Mouse (Mus musculus): Measurements from ENCODE around the gene Sgk1.

Sgk1 gene

DNA sequence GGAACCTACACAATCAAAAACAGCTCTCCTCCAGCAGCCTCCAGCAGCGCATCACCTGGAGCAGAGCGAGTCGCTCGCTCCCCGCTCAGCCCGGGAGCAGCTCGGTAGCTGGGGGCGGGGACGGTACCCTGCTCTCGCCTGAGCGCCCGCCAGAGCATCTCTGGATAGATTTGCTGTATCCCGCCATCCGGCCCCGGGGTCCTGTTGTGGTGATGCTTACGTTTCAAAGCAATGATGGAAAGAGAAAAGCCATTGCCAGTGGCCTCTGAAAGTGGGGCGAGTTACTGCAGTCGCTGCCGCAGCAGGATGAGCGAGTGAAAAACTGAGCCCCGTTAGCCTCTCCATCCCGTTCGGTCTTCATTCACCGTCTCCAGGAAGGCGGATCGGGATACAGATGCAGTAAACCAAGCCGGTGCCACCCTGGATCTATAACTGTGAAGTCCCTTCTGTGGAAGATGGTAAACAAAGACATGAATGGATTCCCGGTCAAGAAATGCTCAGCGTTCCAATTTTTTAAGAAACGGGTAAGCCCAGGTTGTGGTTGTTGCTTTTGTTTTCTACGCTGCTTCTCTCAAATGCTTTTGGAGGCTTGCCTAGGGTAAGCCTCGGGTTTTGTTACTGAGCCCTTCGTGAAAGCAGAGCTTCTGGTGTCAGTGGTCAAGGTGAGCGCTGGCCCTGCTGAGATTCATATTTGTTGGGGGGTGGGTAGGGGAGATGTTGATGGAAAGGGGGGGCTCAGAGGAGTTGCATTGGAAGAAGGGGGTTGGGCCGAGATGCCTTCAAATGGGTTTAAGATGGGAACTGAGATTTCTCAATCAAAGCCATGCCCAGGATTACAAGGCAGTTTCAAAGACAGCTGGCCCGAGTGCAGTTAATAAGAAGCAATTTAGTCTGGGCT, at the start of gene Sgk1:
Gene Sgk1 (plus strand): TSS at position 1 of the 898 bp plus-strand sequence.
- no peak for DNase-seq (ENCODE audit: low spot score in 2 of 2)

- DNase-seq (ENCODE audit: low spot score in 2 of 2), result no peak
These were observed 49.7 kb upstream of the Sgk1 start for GRCm38 (mm10) chr10:21832282-21832681.

GRCm38 (mm10) chr10:21833757-21834156, 48.2 kb upstream of the Sgk1 start:
- no peak for DNase-seq (ENCODE audit: low spot score in 2 of 2)

DNA sequence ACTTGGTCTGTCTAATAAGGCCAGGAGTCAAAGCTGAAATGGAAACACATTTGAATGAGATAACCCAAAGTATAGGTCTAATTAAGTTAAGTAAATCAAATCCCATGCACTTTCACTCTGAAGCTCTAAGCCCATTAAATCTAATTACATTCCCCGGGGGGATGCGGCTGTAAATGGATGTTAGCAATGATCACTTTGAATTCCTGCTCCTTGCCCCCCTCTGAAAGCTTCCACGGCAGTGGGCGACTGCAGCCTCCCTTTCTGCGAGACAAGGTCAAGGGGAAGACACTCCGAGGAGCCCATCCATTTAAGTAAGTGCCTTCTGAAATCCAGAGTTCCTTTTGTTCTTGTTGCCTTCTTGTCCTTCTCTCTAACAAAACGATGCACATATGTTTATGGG, 46.9 kb upstream of the Sgk1 start:
- DNase-seq (ENCODE audit: low spot score in 2 of 2), result no peak

GRCm38 (mm10) chr10:21839248-21840155, 42.5 kb upstream of the Sgk1 start:
- no peak for DNase-seq (ENCODE audit: low spot score in 2 of 2)

- no peak for DNase-seq (ENCODE audit: low spot score in 2 of 2)
These were observed 38.7 kb upstream of the Sgk1 start for GRCm38 (mm10) chr10:21843326-21843725.

GRCm38 (mm10) chr10:21843861-21844260, 38.1 kb upstream of the Sgk1 start:
- no peak for DNase-seq (ENCODE audit: low spot score in 2 of 2)

GRCm38 (mm10) chr10:21844391-21844790, 37.6 kb upstream of the Sgk1 start:
- no peak for DNase-seq (ENCODE audit: low spot score in 2 of 2)

GRCm38 (mm10) chr10:21845601-21846282, 36.2 kb upstream of the Sgk1 start:
- no peak for DNase-seq (ENCODE audit: low spot score in 2 of 2)

DNA sequence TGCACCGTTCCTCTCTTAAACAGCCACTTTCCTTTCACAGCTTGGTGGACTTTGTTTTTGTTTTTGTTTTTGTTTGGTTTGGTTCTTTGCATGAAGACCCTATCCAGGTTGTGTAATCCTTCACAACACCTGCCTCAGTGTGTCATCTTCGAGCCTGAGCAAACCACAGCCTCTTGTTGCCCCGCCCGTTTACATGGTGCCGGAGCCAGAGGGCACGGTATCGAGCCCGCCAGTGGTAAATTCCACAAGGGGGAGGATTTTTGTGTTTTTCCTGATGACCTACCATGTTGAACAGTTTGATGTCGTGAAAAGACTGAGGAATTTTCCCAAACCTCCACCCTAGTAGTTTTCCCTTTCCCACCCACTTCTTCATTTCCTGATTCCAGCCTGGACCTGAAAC, 35.6 kb upstream of the Sgk1 start:
- DNase-seq (ENCODE audit: low spot score in 2 of 2), result no peak

DNA sequence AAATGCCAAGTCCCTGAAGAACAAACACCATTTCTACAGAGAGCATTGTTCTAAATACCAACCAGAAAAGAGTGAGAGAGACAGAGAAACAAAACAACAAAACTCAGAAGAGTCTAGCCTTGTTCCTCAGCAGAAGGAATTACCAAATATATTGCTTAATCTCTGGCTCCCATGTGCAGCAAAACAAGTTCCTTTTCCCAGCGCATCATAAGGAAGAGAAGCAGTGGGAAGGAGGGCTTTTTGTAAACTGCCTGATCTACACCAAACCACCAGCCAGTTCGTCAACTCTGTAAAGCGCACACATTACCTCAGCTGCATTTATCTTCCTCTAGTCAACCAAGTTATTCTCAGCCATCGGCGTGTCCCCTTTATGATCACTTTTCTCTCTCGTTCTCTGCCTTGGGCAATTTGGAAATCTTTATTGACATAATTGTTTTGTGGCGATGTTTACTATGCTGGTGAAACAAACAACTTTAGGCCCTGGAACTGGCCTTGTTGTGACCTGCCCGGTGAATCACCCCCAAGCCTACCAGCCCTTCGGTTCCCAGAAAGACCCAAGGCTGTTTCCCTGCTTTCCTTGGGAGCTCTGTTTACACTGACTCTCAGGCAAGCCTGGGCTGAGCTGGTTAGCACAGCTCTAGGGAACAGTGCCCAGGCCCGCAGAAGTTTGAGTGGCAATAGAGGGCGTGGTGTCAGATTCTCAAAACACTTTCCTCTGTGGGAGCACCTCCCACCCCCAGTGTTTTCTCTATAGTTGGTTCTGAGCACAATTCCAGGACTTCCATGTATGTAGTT, 34.8 kb upstream of the Sgk1 start:
- no peak for DNase-seq (ENCODE audit: low spot score in 2 of 2)

DNA sequence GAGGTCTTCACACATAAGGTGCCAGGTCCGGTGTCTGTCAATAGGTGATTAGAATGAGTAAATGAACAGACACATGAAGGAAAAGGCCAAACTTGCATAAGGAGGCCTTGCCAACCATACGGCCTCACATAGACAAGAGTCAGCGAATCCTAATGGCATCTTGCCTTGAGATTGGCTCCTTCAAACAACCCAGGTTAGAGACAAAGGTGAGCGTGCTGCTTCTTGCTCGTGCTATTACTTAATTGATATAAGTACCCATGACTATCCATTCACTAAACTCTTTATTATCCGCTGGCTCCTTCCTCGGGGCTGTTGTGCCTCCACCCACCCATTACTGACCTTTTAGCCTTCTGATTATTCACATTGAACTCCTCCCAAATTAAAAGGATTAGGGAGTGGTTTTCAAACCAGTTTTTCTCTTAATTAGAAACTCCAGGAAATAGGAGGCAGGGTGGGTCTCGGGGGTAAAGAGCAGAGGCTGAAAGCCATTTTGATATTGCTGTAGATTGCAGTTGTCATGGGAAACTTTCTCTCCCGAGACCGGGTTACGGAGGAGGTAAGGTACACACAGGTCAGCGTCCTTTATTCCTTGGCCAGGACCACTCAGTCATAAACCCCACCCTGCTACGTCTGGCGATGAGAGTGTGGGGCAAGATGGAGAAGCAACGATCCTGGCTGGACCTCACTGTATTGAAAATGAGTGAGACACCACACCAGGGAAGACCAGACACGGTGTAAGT, 33.9 kb upstream of the Sgk1 start:
- DNase-seq (ENCODE audit: low spot score in 2 of 2), result no peak

DNA sequence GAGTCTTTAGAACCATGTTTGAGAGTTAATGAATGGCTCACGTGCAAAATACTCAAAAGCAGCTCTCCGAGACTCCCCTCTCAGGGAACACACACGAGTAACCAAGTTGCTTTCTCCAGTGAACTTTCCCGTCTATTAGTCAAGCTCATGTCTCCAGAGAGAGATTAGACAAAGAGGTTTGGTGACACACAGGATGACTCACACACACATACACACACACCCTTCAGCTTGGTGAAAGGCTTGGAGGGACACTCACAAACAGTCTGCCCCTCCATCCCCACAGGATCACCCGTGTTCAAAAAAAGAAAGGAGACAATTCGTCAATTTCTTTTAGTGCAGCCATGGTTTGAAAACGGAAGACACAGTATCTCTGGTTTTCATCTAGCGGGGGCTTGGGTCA, 32.7 kb upstream of the Sgk1 start:
- DNase-seq (ENCODE audit: low spot score in 2 of 2), result no peak

DNA sequence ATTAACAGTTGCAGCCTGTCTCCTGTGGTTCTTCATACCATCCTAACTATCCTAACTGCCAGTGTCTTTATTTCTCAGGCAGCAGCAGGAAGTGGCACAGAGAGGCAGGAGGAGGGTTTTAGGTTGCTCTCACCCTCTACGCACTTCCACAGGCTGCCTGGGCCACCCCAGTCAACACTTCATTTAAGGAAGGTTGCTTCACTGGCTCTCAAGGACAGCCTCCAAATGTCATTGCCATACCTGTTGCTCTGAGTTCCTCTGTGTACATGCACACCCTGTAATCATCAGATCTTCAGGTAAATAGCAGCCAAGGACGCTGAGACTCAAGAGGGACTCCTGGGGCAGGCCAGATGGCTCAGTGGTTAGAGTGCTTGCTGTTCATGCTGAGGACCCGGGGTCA, 31.7 kb upstream of the Sgk1 start:
- no peak for DNase-seq (ENCODE audit: low spot score in 2 of 2)

- DNase-seq (ENCODE audit: low spot score in 2 of 2), result no peak
These were observed 28.9 kb upstream of the Sgk1 start for GRCm38 (mm10) chr10:21853122-21853521.

- DNase-seq (ENCODE audit: low spot score in 2 of 2), result no peak
These were observed 28.2 kb upstream of the Sgk1 start for GRCm38 (mm10) chr10:21853566-21854328.

DNA sequence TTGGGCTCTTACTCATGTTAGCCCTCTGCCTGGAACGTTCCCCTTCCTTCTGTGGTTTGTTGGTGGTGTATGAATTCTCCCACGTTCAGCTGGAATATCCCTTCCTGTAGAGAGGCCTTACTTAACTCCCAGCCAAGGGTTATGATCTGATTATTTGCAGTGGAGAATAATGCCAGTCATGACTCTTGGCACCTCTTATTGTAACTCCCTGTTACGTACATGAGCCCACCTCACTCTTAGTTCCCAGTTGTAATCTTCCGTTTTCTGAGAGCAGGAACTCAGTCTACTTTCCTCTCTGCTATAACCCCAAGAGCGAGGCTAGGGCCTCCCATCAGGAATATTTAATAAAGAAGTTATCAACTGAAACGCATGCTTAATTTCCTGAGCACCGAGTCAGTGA, 26.6 kb upstream of the Sgk1 start:
- no peak for DNase-seq (ENCODE audit: low spot score in 2 of 2)

DNA sequence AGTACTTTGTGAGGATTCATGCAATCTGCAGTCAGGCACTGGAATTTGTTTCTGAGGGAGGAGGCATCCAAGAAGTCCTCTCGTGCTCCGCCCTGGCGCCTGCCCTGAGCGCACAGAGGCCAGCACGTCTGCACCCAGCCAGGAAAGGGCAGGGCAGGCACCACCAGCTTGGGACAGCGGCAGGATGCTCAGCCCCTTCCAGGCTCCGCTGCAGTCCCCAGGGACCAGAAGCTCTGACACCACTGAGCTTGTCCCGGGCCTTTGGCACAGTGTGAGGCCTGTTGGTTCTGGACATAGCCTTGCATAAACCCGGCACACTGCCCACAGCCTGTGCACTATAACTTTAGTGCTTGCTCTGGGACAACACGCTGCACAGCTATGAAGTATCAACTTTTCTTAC, 24.3 kb upstream of the Sgk1 start:
- no peak for DNase-seq (ENCODE audit: low spot score in 2 of 2)

- no peak for DNase-seq (ENCODE audit: low spot score in 2 of 2)
These were observed 23.5 kb upstream of the Sgk1 start for GRCm38 (mm10) chr10:21858437-21858974.

GRCm38 (mm10) chr10:21866504-21866903, 15.5 kb upstream of the Sgk1 start:
- no peak for DNase-seq (ENCODE audit: low spot score in 2 of 2)
